Mouse (Mus musculus) E14TG2a.4 (cell line): Measurements from ENCODE around the gene Mrps25.

Experiments
- CTCF ChIP-seq: conservative IDR thresholded peaks from 2 replicates; pipeline ENCODE4 v1.5.1; 2014; ENCODE audit warnings: low read length
- NANOG ChIP-seq: IDR thresholded peaks from 2 replicates; pipeline ENCODE4 v1.6.1; 2014; ENCODE audit warnings: borderline replicate concordance, low read length, mixed read lengths
- POU5F1 ChIP-seq: IDR thresholded peaks from 2 replicates; pipeline ENCODE4 v1.6.1; 2014; ENCODE audit warnings: low read length, borderline replicate concordance

DNA sequence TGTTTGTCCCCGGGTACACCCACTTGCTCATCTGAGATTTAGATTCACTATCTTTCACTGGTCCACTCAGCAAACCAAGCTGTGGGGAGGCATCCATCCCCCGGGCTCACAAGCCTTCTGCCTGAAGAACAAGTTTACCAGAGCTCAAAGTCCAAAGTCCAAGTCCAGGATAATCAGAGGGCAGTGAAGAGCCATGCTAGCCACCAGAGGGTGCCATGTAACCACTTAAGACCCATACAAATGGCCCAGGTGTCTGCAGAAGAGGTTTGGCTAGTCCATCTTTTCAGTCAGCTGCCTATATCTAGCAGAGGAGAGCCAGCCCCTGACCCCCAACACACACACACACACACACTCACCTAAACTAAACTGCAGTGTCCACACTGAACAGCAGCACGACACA, 35.6 kb upstream of the Mrps25 start:
- TF ChIP-seq CTCF: peak; percentile 63
- no peak for TF ChIP-seq POU5F1
- no peak for TF ChIP-seq NANOG
